Mouse (Mus musculus) urinary bladder, postnatal 4 days (tissue): ENCODE measurements around the gene Ugt1a6a.
A peak's percentile ranks its signal among the peaks of the same experiment; 100 is the strongest.

Experiments
- DNase-seq, 2 experiments: peaks; one replicate each; pipeline ENCODE4 v3.0.0; 2021 to 2022; ENCODE audit warnings: low spot score in 2 of 2

Ugt1a6a gene

DNA sequence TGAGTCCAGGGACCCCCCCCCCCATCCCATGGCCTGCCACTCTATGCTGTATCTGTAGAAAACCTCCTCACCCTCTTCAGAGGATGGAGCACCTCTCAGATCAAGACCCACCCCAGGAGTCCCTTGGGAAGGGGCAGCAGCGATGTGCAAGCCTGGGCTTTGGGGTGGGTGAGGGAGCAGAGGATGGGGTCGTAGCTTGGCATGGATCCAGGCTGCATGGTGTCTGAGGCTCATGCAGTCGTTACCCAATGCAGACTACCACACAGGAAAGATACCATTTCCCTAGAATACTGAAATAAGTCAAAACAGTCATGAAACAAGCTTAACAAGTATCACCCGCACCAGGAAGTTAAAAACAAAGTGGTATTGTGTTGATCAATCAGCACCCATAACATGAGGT lies 114.0 kb downstream of the Ugt1a6a start:
- DNase-seq = peak in 1 of 2 experiments; percentile 87

DNA sequence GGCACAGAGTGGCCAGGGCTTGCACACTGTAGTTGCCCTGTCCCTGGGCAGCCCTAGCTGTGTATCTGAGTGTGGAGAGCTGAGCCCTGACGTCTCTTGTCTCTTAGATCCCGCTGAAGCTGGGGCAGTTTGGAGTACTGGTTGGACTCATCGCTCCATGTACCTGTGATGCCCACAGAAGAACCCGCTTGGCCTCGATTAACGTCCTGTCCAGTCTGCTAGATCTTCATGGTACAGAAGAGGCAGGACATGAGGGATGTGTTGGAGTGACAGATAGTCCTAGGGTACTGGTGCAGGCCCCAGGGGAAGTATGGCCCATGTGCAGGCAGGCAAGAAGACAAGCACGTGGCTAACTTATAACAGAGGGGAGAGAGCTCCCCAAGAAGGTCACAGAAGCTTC lies 115.0 kb downstream of the Ugt1a6a start:
- no peak for DNase-seq

DNA sequence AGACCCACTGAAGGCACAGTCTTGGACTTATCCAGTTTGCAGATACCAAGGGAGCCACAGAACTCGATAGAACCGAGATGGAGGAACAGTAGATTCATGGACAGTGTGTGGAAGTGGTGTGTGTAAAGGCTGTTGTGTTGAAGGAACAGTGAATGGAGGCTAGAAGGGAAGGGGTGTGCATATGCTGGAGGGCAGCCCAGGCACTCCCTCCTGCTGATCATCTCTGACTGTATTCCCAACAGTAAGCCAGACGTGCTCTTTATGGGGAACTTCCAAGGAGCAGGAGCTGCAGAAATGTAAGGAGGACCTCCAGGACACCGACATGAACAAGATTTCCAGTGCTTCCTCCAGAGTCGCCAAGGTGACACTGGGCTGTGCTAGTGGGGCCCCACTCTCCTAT lies 115.4 kb downstream of the Ugt1a6a start:
- DNase-seq = no peak

DNA sequence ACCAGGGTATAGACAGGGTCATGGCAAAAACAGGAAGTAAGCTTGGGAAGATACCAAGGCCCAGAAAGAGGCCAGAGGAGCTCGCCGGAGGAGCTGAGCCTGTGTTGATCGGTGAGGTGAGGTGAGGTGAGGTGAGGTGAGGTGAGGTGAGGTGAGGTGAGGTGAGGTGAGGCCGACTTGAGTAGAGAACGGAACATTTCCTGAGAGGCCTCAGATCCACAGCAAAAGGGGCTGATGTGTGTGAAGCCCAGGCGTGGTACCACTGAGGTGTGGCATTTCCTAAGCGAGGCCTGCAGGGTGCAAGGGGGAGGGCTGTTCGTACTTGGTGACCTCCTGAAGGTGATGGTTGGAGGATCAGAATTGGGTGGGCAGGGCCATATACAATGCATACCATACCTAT lies 118.5 kb downstream of the Ugt1a6a start:
- no peak for DNase-seq

DNA sequence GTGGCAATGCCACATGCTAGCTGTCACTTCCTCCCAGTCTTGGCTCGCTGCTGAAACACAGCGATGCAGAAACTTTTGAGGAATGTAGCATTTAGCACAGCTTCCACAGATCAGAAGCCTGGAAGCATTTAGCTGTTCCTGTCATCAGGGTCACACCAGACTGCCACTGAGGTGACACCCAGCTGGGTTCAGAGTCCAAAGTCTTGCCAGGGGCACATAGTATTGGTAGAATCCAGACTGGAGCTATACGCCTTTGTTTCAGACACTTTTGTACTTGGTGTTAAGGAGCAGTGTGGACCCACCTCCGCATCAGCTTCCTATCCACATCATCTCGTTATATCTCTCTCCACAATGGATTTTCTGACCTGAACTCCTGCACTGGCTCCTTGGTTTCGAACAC lies 118.9 kb downstream of the Ugt1a6a start:
- no peak for DNase-seq

DNA sequence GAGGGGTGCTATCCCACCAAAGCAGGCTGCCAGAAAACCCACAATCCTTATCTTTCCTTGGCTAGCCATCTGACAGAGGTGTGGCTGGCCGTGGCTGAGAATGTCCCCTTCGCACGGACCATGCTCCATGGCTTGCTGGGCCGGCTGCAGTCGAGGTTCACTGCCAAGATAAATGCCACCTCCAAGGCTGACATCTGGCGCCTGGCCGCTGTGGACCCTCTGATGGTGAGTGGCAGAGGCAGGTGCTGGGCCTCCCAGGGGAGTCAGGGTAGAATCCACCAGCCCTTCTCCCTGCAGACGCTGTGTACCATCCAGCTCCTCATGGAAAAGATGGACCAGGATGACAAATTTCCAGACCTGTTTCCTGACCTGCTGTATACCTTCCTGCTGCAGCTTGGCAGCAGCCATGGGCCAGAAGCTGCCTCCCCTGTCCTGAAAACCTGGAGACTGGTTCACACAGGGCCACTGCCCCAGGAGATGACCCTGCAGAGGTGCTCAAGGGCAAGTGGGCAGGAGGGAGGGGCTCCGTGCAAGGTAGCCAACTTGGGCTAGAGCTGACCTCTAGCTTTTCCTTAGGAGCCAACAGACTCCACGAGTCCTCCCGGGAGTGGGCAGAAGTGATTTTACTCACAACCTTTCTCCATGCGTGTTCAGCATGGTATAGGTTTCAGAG lies 120.3 kb downstream of the Ugt1a6a start:
- peak; percentile 61 to 87 for DNase-seq

DNA sequence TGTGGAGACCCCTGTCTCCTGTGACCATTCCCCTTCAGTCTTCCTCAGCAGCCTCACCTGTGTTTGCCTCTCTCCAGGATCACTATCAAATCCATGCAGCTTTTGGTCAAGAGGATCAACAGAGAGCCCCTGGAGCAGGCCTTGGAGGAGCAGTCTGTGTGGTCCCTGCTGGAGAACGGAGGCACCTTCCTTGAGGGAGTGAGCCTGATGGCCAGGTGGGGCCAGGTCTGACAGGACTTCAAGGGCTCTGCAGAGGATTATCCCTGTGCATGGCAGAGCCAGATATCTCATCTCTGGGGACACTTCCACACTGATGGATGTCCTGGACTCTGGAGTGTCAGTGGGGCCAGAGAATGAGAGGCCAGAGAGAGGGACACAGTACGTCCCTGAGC lies 120.9 kb downstream of the Ugt1a6a start:
- peak in 1 of 2 experiments; percentile 84 for DNase-seq

DNA sequence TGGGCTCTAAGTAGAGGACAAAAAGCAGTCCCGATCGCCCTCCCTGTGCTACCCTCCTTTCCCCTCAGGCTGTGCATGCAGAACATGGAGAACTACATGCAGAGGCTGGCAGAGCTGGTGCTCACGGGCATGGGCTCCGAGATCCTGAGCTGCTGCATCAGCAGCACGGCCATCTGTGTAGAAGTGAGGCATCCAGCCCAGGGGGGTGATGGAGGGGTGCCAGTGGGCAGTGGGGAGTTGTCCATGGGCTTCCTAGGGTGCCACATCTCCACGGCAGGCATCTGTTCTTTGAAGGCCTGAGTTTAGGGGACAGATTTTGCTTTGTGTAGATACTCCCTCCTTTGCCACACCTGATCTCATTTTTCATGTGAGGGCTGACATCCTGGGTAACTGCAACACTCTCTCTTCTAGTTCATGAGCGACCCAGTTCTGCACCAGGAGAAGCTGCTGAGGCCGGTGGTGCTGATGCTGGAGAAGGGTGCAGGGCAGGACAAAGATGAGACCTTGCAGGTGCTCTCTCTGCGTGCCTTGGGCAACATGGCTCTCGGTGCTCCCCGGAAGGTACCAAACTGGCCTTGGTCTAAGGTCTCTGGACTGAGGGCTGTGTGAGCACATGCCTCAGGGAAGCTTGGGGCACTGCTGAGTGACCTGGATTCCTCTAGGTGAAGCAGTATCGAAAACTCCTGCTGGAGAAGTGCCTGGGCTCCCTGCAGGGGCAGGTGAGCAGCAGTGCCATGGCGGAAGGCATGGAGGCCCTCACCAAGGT lies 121.6 kb downstream of the Ugt1a6a start:
- DNase-seq = peak; percentile 60 to 85

DNA sequence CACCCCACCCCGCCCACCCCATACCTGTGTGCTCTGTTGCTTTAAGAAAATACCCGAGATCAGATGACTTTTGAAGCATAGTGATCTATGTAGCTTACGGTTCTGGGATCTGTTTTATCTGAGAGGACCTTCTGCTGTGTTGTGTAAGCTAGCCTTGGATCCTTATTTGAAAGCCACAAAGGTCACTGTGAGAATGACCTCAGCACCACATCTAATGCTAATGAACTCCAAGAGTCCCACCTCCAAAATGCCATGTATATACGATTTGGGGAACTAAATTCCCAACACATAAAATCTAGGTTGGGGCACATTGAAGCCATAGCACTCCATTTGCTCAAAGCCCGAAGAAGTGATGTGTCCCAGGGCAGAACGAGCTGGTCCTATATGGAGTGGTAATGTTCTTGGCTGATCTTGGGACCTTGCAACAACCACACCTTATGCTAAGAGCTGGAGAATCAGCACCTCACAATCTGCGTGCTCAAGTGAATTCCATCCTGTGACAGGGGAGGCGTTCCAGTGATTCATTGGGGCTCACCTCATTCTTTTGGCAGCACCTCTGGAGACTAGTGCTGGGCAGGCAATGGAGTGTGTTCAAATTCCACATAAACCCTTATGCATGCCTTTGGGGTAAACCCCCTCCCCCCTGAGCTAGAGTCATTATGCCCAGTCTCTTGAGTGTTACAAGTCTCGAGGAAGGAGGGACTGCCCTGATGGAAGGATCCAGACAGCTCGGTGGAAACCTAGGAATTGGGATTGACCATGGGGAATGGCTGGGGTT lies 122.5 kb downstream of the Ugt1a6a start:
- peak in 1 of 2 experiments; percentile 79 for DNase-seq

DNA sequence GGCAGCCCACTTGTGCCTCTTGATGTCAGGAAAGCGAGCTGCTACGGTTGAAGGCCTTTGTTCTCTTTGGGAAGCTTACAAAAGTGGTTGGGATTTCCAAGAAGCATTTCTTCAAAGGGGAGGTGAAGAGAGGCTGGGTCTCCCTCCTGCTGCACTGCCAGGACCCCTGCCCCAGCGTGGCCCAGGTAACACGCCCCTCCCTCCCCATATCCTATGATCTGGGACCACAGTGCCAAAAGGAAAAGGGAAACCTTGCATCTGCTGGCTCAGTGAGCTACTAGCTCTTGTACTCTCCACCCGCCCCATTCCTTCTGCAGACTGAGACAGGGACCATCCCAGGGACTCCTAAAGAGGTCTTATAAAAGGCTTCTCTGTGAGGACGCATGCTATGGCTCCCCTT lies 123.1 kb downstream of the Ugt1a6a start:
- no peak for DNase-seq

DNA sequence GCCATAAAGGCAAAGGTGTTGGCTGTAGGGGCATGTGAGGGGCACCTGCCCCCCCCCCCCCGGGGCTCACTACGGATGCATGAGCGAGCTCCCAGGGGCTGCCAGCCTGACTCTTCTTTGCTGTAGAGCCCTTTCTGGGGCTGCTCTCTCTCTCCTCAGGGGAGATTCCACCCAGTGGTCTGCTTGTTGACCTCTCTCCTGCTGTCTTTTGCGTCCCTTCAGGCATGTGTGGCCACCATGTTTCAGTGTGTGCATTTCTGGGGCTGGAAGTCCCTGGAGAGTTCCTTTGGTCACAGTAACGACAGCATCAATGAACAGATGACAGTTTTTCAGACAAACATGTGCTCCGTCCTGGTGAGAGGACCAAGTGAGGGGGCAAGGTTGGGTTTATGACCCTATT lies 123.8 kb downstream of the Ugt1a6a start:
- DNase-seq = no peak

DNA sequence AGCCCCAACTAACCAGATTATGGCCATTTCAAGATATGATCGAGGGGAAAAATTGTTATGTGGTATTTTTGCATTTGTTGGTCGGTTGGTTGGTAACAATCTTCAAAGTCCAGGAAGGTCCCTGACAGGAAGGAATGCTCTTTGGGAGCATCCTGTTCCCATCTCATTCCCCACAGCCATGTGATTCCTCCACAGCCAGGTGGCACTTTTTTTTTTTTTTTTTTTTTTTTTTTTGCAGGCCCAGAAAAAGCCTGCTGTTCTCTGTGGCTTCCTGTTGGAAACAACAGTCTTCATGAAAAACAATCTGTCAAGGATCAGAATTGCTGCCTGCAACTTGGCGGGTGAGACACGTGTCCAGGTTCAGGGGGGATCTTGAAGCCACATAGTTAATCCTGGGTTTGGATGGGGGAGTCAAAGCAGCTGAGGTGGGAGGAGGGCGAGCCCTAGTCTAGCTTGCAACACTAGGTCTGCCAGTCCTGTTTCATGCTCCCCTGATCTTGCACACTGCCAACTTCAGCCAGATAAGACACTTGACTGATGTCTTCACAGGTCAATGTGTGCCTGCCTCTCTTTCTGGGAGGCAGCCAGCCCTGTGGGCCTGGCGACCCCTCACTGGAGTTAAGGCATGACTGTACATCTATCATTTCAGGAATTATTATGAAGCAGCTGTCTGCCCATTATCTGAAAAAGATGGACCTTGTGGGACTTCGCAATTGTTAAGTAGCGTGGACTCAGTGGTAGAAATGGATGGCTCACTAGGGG lies 124.5 kb downstream of the Ugt1a6a start:
- peak; percentile 76 to 85 for DNase-seq

DNA sequence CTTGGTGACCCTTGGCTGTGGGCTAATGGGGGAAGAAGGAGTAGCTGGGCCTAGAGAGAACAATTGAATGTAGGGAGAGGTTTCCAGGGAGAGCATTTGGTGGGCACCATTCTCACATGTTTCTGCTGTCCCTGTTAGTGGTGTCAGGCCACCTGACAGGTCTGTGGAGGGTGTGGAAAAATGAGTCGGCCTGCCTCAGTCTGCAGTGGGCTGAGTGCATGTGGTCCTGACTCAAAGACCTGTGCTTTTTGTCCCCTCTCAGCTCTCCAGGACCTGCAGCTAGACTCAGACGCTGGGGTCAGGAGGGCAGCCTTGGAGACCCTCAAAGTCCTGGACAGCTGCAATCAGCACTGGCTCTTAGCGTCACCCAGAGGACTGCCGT lies 125.0 kb downstream of the Ugt1a6a start:
- DNase-seq = peak in 1 of 2 experiments; percentile 82

DNA sequence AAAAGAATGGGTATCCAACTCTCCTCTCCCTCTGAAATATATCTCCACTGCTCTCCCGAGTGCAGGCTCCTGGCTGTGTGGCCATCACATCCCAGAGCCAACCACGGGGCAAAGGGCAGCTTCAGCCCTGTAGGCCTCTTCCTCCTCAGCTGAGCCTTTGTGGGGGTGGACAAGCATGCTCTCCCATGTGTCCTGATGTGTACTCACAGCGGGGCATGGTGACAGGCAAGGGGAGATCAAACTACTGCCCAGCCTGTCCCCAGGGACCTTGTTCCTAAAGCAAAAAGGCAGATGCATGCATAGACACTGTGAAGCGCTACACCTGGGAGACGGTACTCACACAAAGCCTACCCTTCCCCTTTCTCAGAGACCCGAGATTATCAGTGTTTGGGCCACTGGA lies 125.5 kb downstream of the Ugt1a6a start:
- DNase-seq = peak in 1 of 2 experiments; percentile 89

DNA sequence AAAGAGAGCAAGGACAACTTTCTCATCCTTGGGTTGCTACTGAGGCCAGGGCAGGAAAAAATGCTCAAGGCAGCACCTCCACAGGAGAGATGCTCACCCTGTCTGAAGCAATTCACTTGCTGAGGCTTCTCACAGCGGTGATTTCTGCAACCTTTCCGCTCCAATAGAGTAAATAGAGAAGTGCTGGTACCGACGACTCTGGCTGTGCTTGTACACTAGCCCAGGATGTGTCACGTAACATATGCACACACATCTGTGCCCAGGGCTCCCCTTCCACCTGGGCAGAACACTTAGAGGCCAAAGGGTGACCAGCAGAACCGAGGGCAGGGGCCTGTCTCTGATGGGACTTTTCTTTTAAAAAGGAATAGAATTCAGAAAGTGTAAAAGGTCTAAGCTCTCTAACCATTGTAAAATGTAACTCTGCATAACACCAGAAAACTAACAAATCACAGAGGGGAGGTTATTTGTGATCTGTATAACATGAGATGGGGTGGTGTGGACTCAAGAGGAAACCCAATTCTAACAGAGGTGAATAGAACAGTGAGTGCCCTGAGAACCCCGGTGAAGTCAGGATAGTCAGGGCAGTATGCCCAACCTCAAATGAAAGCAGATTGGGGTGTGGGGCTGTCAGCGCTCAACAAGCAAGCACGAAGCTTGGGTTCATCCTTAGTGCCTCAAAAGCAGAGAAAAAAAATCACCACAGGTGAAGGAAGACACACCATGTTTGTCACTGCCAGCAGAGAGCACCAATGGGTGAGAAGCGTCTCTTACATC lies 126.2 kb downstream of the Ugt1a6a start:
- no peak for DNase-seq

DNA sequence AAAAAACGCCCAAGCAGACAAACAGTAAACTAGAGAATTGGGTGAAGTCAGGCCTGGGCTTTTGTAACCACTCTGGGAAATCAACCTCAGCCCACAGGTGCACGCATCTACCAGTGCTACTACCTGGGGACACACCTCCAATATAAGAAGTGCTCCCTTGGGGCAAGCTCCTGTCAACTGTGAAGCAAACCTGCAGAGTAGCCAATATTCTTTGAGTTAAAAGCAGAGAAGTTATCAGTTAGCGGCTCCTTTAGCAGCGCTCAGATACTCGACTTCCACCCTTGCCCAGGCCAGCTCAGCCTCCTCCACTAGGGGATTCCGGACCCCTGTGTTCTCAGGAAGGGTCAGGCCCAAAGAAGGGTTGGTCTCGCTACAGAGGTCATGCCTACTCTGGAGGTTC lies 127.1 kb downstream of the Ugt1a6a start:
- DNase-seq = no peak

DNA sequence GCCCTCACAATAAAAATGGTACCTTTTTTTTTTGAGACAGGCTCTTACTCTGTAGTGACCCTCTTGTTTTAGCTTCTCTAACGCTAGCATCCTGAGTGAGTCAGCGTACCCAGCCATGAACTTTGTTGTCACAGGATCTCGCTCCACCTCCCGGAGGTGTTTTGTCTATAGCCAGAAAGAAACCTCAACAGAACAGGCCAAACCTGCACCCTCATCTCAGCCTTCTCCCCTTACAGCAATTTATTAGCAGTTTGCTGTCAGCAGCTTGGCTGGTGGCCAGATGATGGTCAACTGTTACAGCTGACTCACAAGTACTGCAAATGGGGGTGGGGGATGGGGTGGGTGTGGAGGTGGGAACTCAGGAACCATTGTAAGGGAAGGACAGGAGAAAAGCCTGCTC lies 127.6 kb downstream of the Ugt1a6a start:
- DNase-seq = peak; percentile 89 to 98

DNA sequence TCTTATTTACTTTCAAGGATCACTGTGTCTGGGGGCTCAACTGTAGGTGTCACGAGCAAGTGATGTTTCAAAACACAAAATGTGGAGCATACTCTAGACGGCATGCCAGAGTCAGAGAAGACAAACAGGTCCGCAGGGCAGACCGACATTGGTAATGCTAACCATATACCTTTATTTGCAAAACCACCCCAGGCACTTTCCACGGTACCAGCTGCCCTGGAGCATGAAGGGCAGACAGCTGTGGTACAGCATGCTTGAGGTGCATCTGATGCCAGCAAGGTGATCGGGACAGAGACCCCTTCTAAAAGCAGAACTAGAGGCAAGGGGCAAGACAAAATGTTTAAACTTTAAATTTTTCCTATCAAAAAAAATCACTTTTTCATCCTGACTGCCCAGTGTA lies 128.4 kb downstream of the Ugt1a6a start:
- peak in 1 of 2 experiments; percentile 80 for DNase-seq

DNA sequence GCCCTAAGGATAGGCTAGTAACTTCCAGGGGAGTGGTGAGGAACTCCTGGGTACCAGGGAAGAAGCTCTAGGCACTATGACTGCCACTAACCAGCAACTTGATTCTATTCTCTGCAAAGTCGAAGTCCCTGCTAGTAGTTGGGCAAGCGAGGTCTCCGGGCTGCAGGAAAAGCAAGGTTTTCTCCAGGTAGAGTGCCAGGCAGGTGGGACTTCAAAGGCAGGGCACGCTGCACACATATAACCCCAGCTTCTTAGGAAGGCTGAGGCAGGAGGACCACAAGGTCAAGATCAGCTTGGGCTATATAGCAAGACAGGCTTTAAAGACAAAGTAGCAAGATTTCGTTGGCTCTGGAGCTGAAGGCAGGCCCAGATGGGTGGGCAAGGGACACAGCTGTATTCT lies 129.2 kb downstream of the Ugt1a6a start:
- no peak for DNase-seq

DNA sequence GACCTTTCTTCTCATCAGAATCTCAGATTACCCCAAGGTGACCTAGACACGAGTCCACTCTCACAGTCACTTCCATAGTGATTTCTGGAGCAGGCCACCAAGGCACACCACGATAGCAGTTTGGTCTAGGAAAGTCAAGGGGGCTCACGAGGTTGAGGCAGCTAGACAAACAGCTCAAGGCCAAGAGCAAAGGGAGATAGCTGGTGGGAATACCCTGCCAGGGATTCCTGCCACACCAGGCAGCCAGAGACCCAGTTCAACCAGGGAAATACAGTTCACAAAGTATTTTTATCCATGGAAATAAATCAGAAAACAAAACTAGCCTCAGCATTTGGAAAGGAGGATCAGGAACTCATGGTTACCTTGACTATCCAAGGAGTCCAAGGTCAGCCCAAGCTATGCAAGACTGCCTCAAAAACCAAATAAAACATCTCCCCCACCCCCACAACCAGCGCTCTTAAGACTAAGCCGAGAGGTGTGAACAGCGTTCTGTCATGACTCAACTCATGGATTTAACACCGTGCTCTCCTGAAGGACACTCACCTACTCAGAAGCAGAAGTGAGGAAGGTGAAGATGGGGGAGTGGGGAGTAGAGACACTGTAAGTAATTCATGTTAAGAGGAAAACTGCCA lies 129.7 kb downstream of the Ugt1a6a start:
- no peak for DNase-seq

DNA sequence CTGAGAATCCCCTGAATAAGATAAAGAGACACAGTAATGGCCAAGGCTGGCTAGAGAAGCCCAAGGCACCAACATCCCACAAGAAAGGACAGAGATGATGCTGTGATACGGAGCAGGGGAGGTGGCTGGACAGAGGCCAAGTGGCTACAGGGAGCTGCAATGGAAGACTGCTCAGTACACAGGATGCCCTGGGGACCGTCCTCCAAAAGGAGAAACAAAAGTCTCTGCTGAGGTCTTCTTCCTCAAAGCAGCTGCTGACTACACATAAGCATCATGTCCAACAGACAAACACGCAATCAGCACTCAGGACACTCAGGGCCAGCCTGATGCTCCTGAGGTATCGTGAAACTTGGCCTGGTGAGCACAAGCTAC lies 130.2 kb downstream of the Ugt1a6a start:
- DNase-seq = peak in 1 of 2 experiments; percentile 83
